Mouse (Mus musculus): ENCODE measurements around the gene Parm1.

DNA sequence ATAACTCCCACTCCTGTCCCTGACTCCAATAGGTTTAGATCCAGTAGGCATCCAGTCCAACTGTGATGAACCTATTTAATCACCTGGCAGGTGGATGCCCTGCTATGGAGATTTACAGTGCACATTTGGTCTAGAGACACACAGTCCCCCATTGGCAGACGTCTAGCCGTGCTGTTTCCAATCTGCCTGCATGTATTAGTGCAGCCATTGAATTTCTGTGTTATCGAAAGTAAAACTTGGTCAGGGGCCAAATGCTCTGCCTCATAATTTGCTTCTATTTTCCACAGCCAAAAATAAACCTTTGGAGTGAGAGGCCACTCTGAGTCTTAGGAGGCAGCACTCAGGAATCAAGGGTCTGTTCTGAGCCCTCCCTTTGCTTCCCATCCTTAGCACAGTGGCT lies 46.6 kb downstream of the Parm1 start:
- TF ChIP-seq CTCF (IDR thresholded peaks at IDR 0.05; ENCODE audit: low read depth, low read length) = no peak
- no peak for TF ChIP-seq GATA1 (IDR thresholded peaks at IDR 0.05; ENCODE audit: borderline replicate concordance, low read length)
